ENCODE assay signal across 9 mouse cellular contexts in the genomic region with DNA sequence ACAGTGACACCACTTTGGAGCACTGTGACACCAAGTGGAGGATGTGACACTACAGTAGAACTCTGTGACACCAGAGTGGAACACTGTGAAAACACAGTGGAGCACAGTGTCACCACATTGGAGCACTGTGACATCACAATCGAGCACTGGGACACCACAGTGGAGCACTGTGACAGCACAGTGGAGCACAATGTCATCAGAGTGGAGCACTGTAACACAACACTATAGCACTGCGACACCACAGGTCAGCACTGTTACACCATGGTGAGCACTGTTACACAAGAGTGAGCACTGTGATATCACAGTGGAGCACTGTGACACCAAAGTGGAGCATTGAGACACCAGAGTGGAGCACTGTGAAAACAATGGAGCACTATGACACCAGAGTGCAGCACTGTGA.
A peak's percentile ranks its signal among the peaks of the same experiment; 100 is the strongest.
DNase-seq lines count a peak whose midpoint lies in the region; ATAC-seq and TF ChIP-seq lines count a peak whose summit lies in the region.
"Had no signal": no experiment of that assay in that cellular context is flagged by ENCODE, and none has a peak within 500 bp of the region (broad histone marks: within the 10 kb centered on the region; RNA-seq: fewer than 3 reads in every experiment).

No protein-coding gene starts in this region.

- DNase-seq in embryonic facial prominence, embryonic 11.5 days (ENCODE audit: low spot score), result no peak
- DNase-seq in embryonic facial prominence, embryonic 10.5 days (ENCODE audit: low spot score), result no peak
- DNase-seq in MEL (ENCODE audit: low read depth, low spot score), result peak; percentile 48
- peak; percentile 24 to 39 for DNase-seq in gastrocnemius, postnatal 4 days (ENCODE audit: low spot score in 2 of 2)
- DNase-seq in kidney, postnatal 10 days, result peak; percentile 19
- DNase-seq in thymus, postnatal 25 days, result peak; percentile 2
- DNase-seq in embryo, embryonic 10.5 days (ENCODE audit: low spot score), result no peak

- no peaks in the 10 kb centered on the region for H3K27me3 ChIP-seq in embryonic facial prominence, embryonic 11.5 days (ENCODE audit: control insufficient read depth, insufficient read depth, low read length)
- no peaks in the 10 kb centered on the region for H3K27me3 ChIP-seq in embryonic facial prominence, embryonic 10.5 days (replicated peaks; ENCODE audit: low read depth, poor library complexity, severe bottlenecking)
- no peaks in the 10 kb centered on the region for H3K27me3 ChIP-seq in MEL (ENCODE audit: control insufficient read depth in 1 of 2, insufficient read depth in 2 of 2, low read length in 2 of 2)
- no peaks in the 10 kb centered on the region for H3K27me3 ChIP-seq in midbrain, embryonic 13.5 days

- ATAC-seq in embryonic facial prominence, embryonic 11.5 days (replicated peaks; ENCODE audit: insufficient number of reproducible peaks, low FRiP score, low TSS enrichment, low read depth), result peak; percentile 66
- peak; percentile 65 for ATAC-seq in midbrain, embryonic 13.5 days

- no peak for TF ChIP-seq POLR2A in MEL (IDR thresholded peaks at IDR 0.05; ENCODE audit: control insufficient read depth in 1 of 2, insufficient read depth in 1 of 2, low read depth in 1 of 2, low read length in 2 of 2, poor library complexity in 1 of 2)

- no peak overlapping the region for H3K9ac ChIP-seq in embryonic facial prominence, embryonic 11.5 days (replicated peaks; ENCODE audit: low read length)
- H3K9ac ChIP-seq in MEL (ENCODE audit: control insufficient read depth, low read depth, low read length, poor library complexity, severe bottlenecking), result no peak overlapping the region
- no peak overlapping the region for H3K9ac ChIP-seq in midbrain, embryonic 13.5 days (replicated peaks)

- H3K4me1 ChIP-seq in embryonic facial prominence, embryonic 11.5 days (ENCODE audit: control insufficient read depth, insufficient read depth, low read length), result no peaks in the 10 kb centered on the region
- H3K4me1 ChIP-seq in embryonic facial prominence, embryonic 10.5 days, result no peaks in the 10 kb centered on the region
- no peaks in the 10 kb centered on the region for H3K4me1 ChIP-seq in MEL (ENCODE audit: control insufficient read depth in 1 of 2, insufficient read depth in 2 of 2, low read length in 2 of 2)
- no peaks in the 10 kb centered on the region for H3K4me1 ChIP-seq in midbrain, embryonic 13.5 days (replicated peaks)

- H3K27ac ChIP-seq in embryonic facial prominence, embryonic 11.5 days (replicated peaks; ENCODE audit: low read depth, low read length), result no peak overlapping the region
- H3K27ac ChIP-seq in embryonic facial prominence, embryonic 10.5 days (replicated peaks), result no peak overlapping the region
- no peak overlapping the region for H3K27ac ChIP-seq in MEL (ENCODE audit: control insufficient read depth, low read depth, low read length)
- H3K27ac ChIP-seq in midbrain, embryonic 13.5 days, result no peak overlapping the region
- H3K27ac ChIP-seq: macrophage had no signal

- no peak for TF ChIP-seq RAD21 in MEL (IDR thresholded peaks at IDR 0.05; ENCODE audit: low read depth, low read length)

- no peak for TF ChIP-seq EP300 in MEL (IDR thresholded peaks at IDR 0.05; ENCODE audit: low read depth in 1 of 2, low read length in 2 of 2)

- 33% methylated on average over 2 of the region's 2 CpGs for WGBS in embryonic facial prominence, embryonic 11.5 days
- WGBS in embryonic facial prominence, embryonic 10.5 days, result 36% methylated on average over 2 of the region's 2 CpGs
- 33% methylated on average over 2 of the region's 2 CpGs for WGBS in midbrain, embryonic 13.5 days

- H3K9me3 ChIP-seq in embryonic facial prominence, embryonic 11.5 days (replicated peaks; ENCODE audit: control insufficient read depth, low read length), result peaks cover 60% of the 10 kb centered on the region
- H3K9me3 ChIP-seq in embryonic facial prominence, embryonic 10.5 days, result peaks cover 99% of the 10 kb centered on the region
- no peaks in the 10 kb centered on the region for H3K9me3 ChIP-seq in MEL (replicated peaks; ENCODE audit: insufficient read depth, low read length)
- peaks cover 96% of the 10 kb centered on the region for H3K9me3 ChIP-seq in midbrain, embryonic 13.5 days

- no peak overlapping the region for H3K4me2 ChIP-seq in embryonic facial prominence, embryonic 11.5 days (ENCODE audit: low read depth, low read length)
- H3K4me2 ChIP-seq in midbrain, embryonic 13.5 days (replicated peaks), result no peak overlapping the region

- H3K79me2 ChIP-seq in MEL (ENCODE audit: control insufficient read depth, insufficient read depth, low read length, poor library complexity), result no peaks in the 10 kb centered on the region

- no peak for TF ChIP-seq CTCF in MEL (IDR thresholded peaks at IDR 0.05 in 2 of 3, conservative IDR thresholded peaks at IDR 0.05 in 1 of 3; ENCODE audit: control insufficient read depth in 1 of 3, insufficient read depth in 1 of 3, low read depth in 2 of 3, low read length in 3 of 3, poor library complexity in 1 of 3, severe bottlenecking in 1 of 3)

- H3K36me3 ChIP-seq in embryonic facial prominence, embryonic 11.5 days (replicated peaks; ENCODE audit: control insufficient read depth, insufficient read depth, low read depth, low read length), result no peaks in the 10 kb centered on the region
- H3K36me3 ChIP-seq in embryonic facial prominence, embryonic 10.5 days (replicated peaks), result no peaks in the 10 kb centered on the region
- H3K36me3 ChIP-seq in MEL (ENCODE audit: control insufficient read depth in 1 of 2, insufficient read depth in 2 of 2, low read length in 2 of 2), result no peaks in the 10 kb centered on the region
- no peaks in the 10 kb centered on the region for H3K36me3 ChIP-seq in midbrain, embryonic 13.5 days

- H3K4me3 ChIP-seq in embryonic facial prominence, embryonic 11.5 days (ENCODE audit: low read depth, low read length), result no peak overlapping the region
- H3K4me3 ChIP-seq in embryonic facial prominence, embryonic 10.5 days, result no peak overlapping the region
- H3K4me3 ChIP-seq in MEL (ENCODE audit: control insufficient read depth in 1 of 2, insufficient read depth in 1 of 2, low read depth in 2 of 2, low read length in 2 of 2), result no peak overlapping the region
- H3K4me3 ChIP-seq in midbrain, embryonic 13.5 days (replicated peaks), result no peak overlapping the region

TF ChIP-seq in MEL, 35 proteins besides CTCF, POLR2A, EP300 and RAD21:
- TF ChIP-seq CHD1 (IDR thresholded peaks at IDR 0.05; ENCODE audit: low read depth, low read length) (no peak), KAT2A (conservative IDR thresholded peaks at IDR 0.05; ENCODE audit: low read depth, low read length) (no peak), JUND (IDR thresholded peaks at IDR 0.05; ENCODE audit: low read depth, low read length) (no peak), TCF12 (IDR thresholded peaks at IDR 0.05; ENCODE audit: low read depth, low read length) (no peak), HCFC1 (IDR thresholded peaks at IDR 0.05; ENCODE audit: low read depth, low read length) (no peak), POLR2AphosphoS5 (IDR thresholded peaks at IDR 0.05; ENCODE audit: borderline replicate concordance, low read depth, low read length) (peak; percentile 80; the same call in 1 of the 2 replicates), MAFK (IDR thresholded peaks at IDR 0.05; ENCODE audit: borderline replicate concordance, low read depth, low read length) (no peak)

Comparison
In these comparisons a context has a peak if more than half of its experiments do, and no peak if none do; other contexts are left out.
1. DNase-seq: peak in MEL (single experiment), gastrocnemius, postnatal 4 days (2 of 2), kidney, postnatal 10 days (single experiment) and thymus, postnatal 25 days (single experiment); none in embryonic facial prominence, embryonic 11.5 days (single experiment), embryonic facial prominence, embryonic 10.5 days (single experiment) and embryo, embryonic 10.5 days (single experiment).